Mouse (Mus musculus): ENCODE data around the gene Hdc.

Gene Hdc

DNA sequence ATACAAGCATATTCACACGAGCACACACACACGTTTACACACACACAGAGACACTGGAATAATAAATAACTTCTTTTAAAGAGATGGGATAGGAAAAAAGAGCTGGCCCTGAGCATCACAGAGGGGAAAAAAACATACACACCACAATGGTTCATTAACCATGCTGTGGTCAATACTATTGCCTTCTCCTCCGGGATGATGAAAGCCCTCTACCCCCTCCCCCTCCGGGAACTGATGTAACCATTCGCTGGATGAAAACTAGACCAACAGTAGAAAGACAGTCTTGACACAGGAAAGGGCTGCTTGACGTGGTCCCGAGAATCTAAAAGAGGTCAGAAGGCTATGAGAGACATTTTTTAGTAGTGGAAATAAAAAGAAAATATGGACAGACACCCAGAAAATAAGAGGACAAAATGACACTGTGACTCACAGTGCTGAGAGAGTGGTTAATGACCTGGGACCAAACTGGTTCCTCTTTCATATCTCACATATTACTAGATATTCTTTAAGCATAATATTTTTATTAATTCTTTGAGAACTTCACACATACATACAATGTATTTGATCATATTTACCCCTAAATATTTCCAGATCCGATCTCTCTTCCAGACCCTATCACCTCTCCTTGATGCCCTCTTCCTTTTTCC is 67.7 kb downstream of the Hdc start:
- no peak for DNase-seq

DNA sequence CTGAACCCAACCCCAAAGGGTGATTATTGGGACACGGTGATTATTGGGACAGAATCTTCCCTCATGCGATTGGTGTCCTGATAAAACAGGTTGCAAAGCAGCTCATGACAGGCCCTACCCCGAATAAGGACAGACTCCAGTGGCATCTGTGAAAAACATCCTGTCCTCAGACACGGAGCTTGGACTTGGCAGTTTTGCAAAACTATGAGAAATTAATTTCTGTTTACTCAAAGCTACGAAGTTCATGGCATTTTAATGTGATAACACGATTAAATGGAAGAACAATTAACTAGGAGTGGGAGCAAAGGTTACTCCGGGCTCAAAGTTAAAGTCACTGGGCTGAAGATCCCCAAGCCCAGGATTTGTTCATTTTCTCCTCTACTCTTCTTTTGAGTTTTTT is 69.4 kb downstream of the Hdc start:
- DNase-seq, result no peak

DNA sequence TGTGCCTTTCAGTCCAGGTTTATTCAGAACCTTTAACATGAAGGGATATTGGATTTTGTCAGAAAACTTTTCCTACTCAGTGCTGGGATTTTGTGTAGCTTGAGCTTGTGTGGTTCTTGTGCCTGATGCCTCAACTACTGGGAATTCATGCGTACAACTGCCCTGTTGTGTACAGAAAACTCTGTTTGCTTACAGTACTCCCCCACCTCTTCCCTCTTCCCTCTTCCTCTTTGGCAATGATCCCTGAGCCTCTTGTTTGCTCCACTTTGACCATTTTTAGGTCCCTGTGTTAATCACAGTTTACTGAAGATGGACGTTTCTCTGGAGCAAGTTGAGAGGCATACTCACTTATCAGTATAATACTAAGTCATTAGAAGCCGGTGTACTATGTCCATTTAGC is 72.7 kb downstream of the Hdc start:
- no peak for DNase-seq

DNA sequence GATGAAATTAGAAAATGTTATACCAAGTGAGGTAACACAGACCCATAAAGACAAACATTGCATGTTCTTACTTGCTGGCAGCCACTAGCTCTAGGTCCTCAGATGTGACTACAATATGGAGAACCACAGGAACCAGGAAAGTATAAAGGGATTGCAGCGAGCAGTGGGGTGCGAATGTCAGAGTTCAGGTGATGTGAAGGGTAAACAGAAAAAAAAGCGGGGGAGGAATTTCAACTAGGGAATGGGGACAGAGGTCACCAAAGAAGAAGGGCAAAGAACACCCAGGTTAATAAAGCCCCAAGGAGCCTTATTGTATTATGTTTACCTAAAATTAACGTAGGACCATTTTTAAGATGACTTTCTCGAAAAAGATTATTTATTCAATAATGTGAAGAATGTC is 73.8 kb downstream of the Hdc start:
- DNase-seq, result no peak
